Mouse (Mus musculus) neutrophil, adult 5-6 weeks (primary cell): ENCODE data around the gene Arf6. TPM values are rescaled to one million over a fixed set of nuclear protein-coding genes. Genes with fewer than 3 reads are reported as not detected.
A peak's percentile ranks its signal among the peaks of the same experiment; 100 is the strongest.
"Not testable (repeated sequence)": the region's sequence is repeated elsewhere in the genome, so short reads cannot be mapped to it uniquely, and the experiment has no call there.

Source experiments
- ATAC-seq: fragments of 151-379, 151-347 bp; 2 replicates; pipeline ENCODE4 v1.8.0; 2017; ENCODE audit warnings: mild to moderate bottlenecking, moderate TSS enrichment; ENCODE audit not compliant: insufficient number of reproducible peaks, poor library complexity, low FRiP score, severe bottlenecking; ENCODE audit errors: extremely low read depth
- total RNA-seq: library from RNA; stranded (forward); fragments of 200-1000 nt; gene quantifications from 2 replicates; pipeline ENCODE4 v1.2.3, GENCODE M21; 2017

Gene Arf6
- total RNA-seq, result 210 and 221 TPM in 2 replicates

DNA sequence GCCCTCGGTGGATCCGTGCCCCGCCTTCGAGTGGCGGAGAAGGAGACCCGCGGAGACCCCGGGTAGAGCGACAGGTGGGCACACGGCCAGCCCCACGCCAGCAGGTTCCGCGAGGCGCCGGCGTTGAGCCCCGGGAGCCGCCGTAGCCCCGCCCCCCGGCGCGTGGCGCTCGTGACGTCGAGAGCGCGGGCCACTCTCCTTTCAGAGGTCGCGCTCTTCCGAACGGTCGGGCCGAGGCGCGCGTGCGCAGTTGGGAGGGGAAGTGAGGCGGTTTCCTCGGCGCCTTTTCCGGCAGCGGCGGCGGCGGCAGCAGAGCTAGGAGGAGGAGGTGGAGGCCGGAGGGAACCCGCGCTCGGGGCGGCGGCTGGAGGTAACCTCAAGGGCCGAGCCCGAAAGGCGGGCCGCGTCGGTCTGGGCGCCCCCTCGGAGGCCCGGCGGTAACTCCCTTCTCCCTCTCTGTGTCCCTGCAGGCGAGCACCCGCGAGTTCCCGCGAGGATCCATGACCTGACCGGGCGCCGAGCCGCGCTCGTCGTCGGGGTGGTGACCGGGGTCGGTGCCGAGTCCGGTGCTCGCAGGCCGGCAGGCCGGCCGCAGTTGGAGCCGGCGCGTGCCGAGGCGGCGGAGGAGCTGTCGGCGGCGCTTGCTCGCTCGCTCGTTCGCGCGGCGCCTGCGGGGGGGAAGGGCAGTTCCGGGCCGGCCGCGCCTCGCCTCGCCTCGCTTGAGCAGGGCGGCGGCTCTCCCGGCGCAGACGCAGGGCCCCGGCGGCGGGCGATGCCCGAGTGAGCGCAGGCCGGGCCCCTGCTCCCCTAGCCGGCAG is at the start of gene Arf6, which contains the start of gene Gm9887:
Gene Arf6, plus strand, starts transcription at position 297 of the 818 bp plus-strand sequence.
Gene Gm9887, minus strand, starts transcription at position 605 of the 818 bp plus-strand sequence.
- peak; percentile 83 for ATAC-seq

DNA sequence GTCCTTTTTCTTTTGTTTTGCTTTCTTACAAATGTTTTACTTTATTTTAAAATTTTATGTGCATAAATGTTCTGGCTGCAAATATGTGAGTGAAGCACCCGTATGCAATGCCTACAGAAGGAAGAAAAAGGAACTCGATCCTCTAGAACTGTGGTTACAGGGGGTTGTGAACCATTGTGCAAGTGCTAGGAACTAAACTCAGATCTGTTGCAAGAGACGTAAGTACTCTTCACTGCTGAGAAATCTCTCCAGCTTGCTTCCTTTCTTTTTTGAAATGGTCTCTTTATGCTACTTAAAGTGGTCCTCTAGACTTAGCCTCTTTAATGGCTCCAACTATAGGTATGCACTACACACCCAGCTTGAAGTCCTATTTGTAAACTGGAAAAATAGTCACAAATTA is 40.8 kb upstream of the Arf6 start:
- peak; percentile 69; the same call in 1 of the 2 replicates for ATAC-seq

DNA sequence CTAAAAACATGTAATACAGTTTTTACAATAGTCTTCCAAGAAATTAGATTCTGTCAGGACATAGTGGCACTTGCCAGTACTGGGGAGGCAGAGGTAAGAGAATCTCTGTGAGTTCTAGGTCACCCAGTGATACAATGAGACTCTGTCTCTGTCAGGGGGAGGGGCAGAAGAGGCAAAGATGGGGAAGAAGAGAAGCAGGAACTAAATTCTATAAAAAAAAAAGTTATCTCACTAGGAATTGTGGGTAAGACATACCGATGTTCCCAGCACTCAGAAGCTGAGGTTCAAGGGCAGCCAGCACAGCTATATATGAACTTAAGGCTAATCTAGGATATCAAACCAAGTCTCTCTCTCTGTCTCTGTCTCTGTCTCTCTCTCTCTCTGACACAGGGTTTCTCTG is 39.8 kb upstream of the Arf6 start:
- ATAC-seq, result no peak

DNA sequence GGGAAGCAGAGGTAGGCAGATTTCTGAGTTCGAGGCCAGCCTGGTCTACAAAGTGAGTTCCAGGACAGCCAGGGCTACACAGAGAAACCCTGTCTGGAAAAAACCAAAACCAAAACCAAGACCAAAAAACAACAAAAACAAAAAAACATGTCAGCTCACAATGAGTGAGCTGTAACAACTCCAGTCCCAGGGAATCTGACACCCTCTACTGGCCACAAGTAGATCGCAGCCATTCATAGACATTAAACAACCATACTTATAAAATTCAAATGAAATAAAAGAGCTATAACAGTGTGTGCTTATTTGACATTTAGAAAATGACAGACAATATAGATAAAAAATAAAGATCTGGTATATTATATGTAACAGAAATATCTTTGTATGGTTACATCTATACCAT is 38.4 kb upstream of the Arf6 start:
- ATAC-seq, result peak; percentile 82

DNA sequence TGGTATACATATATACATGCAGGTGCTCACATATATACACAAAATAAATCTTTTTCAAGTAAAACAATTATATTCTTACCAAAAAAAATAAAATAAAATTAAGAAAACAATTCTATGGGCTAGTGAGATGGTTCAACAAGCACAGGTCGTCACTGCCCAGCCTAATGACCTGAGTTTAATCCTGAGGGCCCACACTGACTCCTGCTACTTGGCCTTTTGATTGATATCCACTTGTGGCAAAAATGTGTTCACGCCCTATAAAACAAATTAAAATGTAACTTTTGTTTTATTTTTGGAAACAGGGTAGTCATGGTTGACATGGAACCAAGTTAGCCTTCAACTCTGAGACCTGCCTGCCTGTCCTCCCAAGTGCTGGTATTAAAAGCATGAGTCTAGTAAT is 22.0 kb upstream of the Arf6 start:
- no peak for ATAC-seq

DNA sequence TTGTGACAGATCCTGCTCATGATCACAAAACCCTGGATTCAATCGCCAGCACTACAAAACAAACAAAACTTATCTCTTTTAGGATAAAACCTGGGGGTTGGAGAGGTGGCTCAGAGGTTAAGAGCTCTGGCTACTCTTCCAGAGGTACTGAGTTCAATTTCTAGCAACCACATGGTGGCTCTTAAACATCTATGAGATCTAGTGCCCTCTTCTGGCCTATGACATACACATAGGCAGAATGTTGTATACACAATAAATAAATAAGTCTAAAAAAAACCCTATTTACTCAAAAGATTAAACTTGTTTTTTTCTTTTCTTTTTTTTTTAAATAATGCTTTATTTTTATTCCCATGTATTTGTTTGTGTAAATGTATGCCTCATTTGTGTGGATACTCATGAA is 20.3 kb upstream of the Arf6 start:
- no peak for ATAC-seq

DNA sequence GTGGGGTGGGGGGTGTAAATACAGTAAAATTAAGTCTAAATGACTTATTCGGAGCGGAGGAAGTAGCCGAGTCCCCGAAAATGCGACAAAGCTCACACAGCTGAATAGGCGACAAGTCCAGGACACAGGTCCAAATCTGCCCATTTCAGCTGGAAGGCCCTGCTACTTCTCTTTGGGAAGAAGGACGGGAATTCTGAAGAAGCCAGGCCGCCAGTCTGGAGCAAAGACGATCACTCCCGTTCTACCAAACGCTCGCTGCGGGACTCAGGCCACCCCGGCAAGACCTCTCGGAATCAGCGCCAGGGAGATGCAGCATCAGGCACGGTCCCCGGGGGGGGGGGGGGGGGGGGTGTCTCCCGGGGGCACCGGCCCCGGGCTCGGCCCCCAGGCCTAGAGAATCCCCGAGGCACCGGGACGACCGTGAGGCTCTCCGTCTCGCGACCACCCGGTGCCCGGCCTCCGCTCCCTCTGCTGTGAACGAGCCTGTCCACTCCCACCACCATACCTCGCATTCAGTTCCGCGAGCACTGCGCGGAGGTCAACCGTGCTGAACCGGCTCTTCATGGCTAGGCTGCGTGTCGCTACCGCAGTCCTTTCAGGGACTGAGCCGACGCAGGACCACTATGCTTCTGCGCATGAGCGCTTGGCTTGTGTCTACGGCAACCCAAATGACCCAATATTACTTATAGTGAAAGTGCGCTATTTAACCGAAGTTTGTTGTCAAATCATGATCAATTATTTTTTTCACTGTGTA is 15.2 kb upstream of the Arf6 start, which contains the start of gene Nemf:
Gene Nemf, minus strand, starts transcription at position 620 of the 754 bp plus-strand sequence.
- peak; percentile 67 for ATAC-seq

DNA sequence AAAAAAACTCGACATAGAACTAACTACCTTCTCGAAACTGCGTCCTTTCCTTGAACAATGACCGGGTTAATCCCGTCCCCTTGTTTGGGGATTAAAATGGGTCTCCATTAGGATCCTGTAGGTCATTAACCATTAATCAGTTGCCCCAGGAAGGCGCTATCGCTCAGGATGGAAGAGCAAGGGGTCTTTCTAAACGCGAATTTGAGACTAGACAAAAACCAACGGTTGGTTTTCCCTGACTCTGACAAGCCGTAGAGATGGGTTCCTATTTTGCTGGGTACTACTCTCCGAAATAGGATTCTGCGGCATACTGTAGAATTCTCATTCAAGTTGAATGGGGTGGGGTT is 14.7 kb upstream of the Arf6 start:
- ATAC-seq, result no peak

DNA sequence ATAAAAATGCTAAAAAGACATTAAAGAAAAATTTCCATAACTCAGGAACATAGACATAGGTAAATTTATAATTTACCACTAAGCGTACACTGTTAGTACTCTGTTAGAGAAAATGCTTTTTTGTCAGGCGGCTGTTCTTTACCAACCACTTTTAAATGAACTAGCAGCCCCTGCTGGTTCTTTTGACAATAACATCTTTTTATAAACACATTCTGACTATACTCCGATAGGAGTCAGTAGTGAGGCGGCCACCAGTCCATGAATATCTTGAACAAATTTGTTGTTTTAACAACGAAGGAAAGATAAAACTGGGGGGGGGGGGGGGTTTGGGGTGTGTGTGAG is 11.3 kb upstream of the Arf6 start:
- peak; percentile 62 for ATAC-seq

DNA sequence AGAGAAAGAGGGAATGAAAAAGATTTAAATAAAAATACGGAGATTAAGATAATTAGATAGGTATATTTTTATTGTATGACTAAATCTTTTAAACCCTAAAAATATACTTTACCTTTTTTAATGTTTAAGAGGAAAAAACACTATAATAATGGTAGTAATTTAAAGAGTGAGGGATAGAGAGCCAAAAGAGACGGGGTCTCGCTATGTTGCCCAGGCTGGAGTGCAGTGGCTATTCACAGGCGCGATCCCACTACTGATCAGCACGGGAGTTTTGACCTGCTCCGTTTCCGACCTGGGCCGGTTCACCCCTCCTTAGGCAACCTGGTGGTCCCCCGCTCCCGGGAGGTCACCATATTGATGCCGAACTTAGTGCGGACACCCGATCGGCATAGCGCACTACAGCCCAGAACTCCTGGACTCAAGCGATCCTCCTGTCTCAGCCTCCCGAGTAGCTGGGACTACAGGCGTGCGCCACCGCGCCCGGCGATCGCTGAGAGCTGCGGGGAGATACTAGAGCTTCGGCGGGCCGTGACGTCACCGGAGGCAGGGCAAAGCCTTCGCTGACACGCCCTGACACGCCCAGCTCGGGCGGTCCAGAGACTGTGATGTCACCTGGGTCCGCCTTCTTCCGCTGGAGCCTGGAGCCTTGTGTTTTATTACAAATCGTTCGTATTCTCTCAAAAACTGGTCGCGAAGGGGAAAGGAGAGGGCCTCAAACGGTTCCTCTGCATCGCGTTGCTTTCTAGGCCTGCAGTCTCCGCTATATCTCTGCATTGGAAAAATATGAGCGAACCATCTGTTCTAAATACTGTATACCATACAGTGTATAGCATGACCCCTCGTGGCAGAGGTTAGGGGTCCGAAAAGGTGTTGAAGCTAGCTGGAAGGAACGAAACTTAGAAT is 10.7 kb upstream of the Arf6 start:
- peak; percentile 87 for ATAC-seq

DNA sequence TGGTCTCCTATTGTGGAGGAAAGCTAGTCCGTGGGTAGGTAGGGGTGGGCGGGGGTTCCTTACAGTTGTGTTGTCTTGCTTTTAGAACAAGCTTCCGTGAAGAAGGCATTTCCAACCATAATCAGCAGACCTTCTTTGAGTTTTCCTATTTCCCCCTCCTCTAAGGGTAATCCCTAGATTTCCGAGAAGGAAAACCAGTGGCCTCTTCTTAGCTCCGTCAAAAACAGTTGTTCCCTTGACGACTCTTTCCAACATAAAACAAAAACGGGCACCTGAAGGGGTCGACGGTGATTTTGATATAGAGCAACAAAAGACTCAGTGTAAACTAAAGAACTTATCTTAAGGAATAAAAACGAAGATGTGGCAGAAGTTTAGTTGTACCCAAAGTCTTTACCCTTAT is 10.0 kb upstream of the Arf6 start:
- no peak for ATAC-seq

DNA sequence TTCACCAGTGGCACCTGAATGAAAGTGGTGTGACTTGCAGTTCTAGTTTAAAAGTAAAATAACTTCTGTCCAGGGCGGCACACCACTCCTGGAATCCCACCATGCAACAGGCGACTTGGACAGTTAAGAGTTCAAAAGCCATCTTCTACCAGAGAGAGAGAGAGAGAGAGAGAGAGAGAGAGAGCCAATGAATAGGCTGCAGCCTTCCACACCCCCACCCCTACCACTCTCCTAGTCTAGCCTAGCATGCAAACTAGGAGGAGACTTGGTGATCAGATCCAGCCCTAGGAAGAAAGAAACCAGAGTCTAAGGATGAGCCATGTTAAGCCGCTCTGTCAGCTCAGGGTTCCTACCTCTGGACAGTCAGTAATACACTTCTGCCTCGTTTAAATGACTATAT is 9.6 kb upstream of the Arf6 start:
- ATAC-seq, result no peak

DNA sequence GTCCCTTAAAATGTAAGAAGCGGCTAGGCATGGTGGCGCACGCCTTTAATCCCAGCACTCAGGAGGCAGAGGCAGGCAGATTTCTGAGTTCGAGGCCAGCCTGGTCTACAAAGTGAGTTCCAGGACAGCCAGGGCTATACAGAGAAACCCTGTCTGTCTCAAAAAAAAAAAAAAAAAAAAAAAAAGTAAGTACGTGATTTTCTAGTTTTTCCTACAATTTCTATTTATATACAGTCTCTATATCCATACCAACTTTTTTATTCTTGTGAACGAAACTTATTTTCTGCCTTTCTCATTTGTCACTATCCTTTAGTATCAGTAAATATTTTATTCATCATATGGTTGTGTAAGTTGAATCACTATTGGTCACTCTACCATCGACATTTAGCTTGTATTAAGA is 8.8 kb upstream of the Arf6 start:
- not testable (repeated sequence) for ATAC-seq

DNA sequence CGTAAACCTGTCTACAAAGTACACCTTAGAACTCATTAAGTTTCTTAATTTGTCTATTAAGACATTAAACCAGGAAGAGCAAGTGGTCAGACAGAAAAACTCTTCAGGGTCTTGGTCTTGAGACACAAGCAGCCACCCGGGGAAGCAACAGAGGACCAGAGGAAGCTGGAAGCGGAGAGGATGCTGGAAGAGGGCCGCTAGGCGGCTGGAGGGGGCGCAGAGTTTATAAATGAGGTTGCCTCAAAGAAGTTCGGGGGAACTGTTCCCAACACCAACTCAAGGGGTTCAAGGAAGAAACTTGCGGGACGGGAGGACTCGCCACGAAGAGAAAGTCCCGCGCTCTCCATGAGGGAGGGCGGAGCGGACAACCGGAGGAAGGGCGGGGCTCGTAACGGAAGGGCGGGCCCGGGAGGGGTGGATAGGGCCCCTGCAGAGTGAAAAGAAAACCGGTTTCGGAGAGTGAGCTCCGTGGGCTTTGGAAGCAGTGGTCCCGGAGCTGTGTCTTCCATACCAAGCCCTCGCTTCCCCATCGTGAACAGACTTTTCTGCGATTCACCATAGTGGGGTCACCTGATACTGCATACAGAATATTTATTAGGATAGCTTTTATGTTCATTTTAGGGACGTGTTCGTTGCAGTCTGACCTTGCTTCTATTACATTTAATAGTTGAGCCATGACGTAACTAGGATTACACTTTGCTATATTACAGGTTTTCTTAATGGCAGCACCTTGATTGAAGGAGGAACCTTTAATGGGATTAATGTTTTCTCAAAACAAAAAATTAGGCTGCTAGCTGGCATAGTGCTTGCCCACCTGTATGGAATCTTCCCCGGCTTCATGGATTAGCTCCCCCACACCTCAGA is 7.8 kb upstream of the Arf6 start:
- peak; percentile 30; the same call in 1 of the 2 replicates for ATAC-seq

DNA sequence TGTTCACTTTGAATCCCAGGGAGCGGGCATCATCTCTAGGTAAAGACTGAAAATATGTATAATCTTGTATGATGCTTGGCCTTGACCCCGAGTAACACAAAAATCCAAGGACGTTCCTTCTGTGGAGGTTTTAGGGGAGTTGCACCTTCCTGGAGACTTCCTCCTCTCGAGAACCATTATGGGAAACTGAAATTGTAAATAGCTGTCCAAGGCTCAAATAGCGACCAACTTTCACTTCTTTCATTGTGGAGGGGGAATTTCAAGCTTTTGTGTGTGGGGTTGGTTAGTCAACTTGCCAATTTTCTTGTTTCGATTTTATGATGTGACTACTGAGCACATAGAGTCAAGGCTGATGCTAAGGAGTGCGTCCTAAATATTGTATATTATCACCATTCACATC is 6.2 kb upstream of the Arf6 start:
- ATAC-seq, result no peak

DNA sequence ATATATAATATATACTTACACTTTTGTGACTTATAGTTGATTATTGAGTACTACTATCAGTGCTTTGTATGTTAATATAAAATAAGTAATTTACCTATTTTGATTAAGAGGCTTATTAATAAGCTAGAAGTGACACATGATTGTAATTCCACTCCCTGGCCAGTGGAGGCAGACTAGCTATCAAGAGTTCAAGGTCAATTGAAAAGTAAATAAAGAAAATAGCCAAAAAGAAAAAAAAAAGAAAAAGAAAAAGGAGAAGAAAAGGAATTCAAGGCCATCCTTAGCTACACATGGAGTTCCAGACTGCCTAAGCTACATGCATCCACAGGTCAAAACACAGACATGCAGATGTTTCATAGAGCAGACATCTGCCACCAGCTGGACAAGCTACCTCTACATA is 5.5 kb upstream of the Arf6 start:
- ATAC-seq, result no peak

DNA sequence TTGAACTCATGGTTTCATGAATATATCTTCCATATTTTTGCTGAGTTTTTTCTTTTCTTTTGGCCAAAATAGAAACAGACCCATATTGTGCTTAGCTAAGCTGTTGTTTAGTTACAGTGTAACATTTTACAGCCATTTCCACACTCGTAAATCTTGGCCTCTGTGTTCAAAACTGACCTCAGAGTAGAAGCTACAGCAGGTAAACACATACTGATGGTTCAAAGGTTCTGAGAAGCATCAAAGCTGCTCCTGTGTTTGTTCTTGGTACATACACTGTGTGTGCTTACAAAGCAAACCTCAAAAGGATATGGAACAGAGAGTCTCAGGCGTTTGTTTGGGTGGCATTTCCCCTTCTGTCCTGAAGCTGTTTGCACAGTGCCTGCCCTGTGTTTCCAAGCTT is 4.4 kb upstream of the Arf6 start:
- ATAC-seq, result no peak

DNA sequence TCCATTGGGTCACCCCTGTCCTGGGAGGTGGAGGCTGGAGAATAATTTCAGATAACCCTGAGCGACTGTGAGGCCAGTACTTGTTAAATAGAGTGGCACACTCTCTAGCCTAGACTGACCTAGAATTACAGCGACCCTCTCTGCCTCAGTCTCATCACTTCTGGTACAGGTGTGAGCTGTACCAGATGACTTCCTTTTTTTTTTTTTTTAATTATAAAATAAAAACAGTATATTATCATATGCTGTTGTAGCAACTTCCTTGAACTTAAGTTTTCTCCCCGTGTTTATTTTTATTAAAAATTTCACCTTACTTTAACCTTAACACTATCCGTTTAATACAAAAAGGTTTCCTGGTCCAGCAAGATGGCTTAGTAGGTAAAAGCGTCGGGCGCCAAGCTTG is 1.0 kb upstream of the Arf6 start:
- ATAC-seq, result no peak
